Mouse (Mus musculus): Measurements from ENCODE around the gene Ptprk.

GRCm38 (mm10) chr10:28414823-28415222 is 340.2 kb downstream of the Ptprk start:
- TF ChIP-seq CTCF (IDR thresholded peaks at IDR 0.05) (no peak), POLR2A (IDR thresholded peaks at IDR 0.05; ENCODE audit: insufficient read depth, low read depth, low read length) (no peak), EP300 (IDR thresholded peaks at IDR 0.05; ENCODE audit: insufficient read depth, low read depth, low read length) (no peak)
